ENCODE assay signal across 23 mouse cellular contexts in genomic region chr19:28522289-28522688, GRCm38 (mm10).
"Had no signal": no experiment of that assay in that cellular context is flagged by ENCODE, and none has a peak within 500 bp of the region (broad histone marks: within the 10 kb centered on the region; RNA-seq: fewer than 3 reads in every experiment).

No protein-coding gene starts in this region.

- H3K9me3 ChIP-seq: heart, embryonic 13.5 days; heart, embryonic 15.5 days; hindbrain, embryonic 13.5 days; hindbrain, embryonic 15.5 days; limb, embryonic 13.5 days; limb, embryonic 15.5 days; liver, embryonic 12.5 days had no signal

- H3K9ac ChIP-seq: heart, embryonic 13.5 days; heart, embryonic 15.5 days; hindbrain, embryonic 13.5 days; hindbrain, embryonic 15.5 days; limb, embryonic 13.5 days; limb, embryonic 15.5 days; liver, embryonic 12.5 days; liver, embryonic 14.5 days had no signal

- ATAC-seq: hindbrain, postnatal 0 days; intestine, embryonic 16.5 days; liver, embryonic 12.5 days had no signal

- H3K27ac ChIP-seq: heart, adult 2 months; heart, embryonic 13.5 days; heart, embryonic 15.5 days; hindbrain, embryonic 13.5 days; hindbrain, embryonic 15.5 days; hindbrain, postnatal 0 days; kidney, postnatal 0 days; limb, embryonic 13.5 days; limb, embryonic 15.5 days; liver, embryonic 12.5 days; liver, embryonic 14.5 days had no signal

- H3K36me3 ChIP-seq: heart, embryonic 13.5 days; heart, embryonic 15.5 days; hindbrain, embryonic 13.5 days; hindbrain, embryonic 15.5 days; limb, embryonic 13.5 days; limb, embryonic 15.5 days; liver, embryonic 12.5 days had no signal

- H3K4me2 ChIP-seq: heart, embryonic 11.5 days; heart, embryonic 13.5 days; heart, embryonic 15.5 days; hindbrain, embryonic 13.5 days; hindbrain, embryonic 15.5 days; limb, embryonic 13.5 days; limb, embryonic 15.5 days; liver, embryonic 12.5 days had no signal

- H3K4me3 ChIP-seq: heart, adult 2 months; heart, embryonic 13.5 days; heart, embryonic 15.5 days; hindbrain, embryonic 13.5 days; hindbrain, embryonic 15.5 days; limb, embryonic 13.5 days; limb, embryonic 15.5 days; liver, embryonic 12.5 days had no signal

- H3K4me1 ChIP-seq: hindbrain, embryonic 15.5 days had no signal

- DNase-seq: gastrocnemius, postnatal 14 days; gastrocnemius, postnatal 36 days; heart, adult 2 months; heart, postnatal 14 days; heart, postnatal 36 days; kidney, adult 11 months; kidney, postnatal 14 days; kidney, postnatal 36 days; layer of hippocampus, adult 9-11 months; layer of hippocampus, postnatal 36 days; left cerebral cortex, postnatal 4 days had no signal

- H3K27me3 ChIP-seq: heart, embryonic 13.5 days; heart, embryonic 15.5 days; hindbrain, embryonic 13.5 days; hindbrain, embryonic 15.5 days; limb, embryonic 13.5 days; limb, embryonic 15.5 days; liver, embryonic 12.5 days had no signal
